Mouse (Mus musculus): ENCODE measurements around the gene Cadm1. TPM values are rescaled to one million over a fixed set of nuclear protein-coding genes. Genes with fewer than 3 reads are reported as not detected.

The Cadm1 gene
- total and polyA plus RNA-seq, 3 experiments: 0.14 to 0.31 TPM; not detected in 1

DNA sequence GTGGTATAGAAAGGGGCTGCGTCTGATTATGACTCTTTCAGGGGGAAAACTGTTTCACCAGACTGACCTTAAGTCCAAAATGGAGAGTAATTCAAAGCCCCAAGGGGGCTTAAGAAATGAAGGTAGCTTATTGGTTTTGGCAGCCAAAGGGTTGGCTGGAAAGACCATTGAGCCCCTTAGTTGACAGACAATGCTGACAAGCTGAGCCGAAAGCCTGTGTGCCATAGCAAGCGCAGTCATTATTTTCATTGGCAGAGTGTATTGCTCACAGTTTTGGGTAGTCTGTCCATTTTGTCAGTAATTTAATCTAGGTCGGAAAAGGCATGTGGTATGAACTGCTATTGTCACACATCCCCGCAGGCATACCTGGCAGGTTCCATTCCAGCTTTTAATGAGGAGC is 56.2 kb downstream of the Cadm1 start:
- Histone ChIP-seq H3K79me2 (ENCODE audit: control insufficient read depth, insufficient read depth, low read length, poor library complexity) (no peaks in the 10 kb centered on the region), H3K9me3 (replicated peaks; ENCODE audit: insufficient read depth, low read length) (no peaks in the 10 kb centered on the region), H3K36me3 (ENCODE audit: control insufficient read depth in 1 of 2, insufficient read depth in 2 of 2, low read length in 2 of 2) (peaks cover 0 to 8% of the 10 kb centered on the region in 2 experiments; a peak in 2 of 4 replicates), H3K27me3 (ENCODE audit: control insufficient read depth in 1 of 2, insufficient read depth in 2 of 2, low read length in 2 of 2) (no peaks in the 10 kb centered on the region), H3K4me3 (ENCODE audit: control insufficient read depth in 1 of 2, insufficient read depth in 1 of 2, low read depth in 2 of 2, low read length in 2 of 2) (no peak overlapping the region), H3K27ac (ENCODE audit: control insufficient read depth, low read depth, low read length) (no peak overlapping the region), H3K9ac (ENCODE audit: control insufficient read depth, low read depth, low read length, poor library complexity, severe bottlenecking) (no peak overlapping the region), H3K4me1 (ENCODE audit: control insufficient read depth in 1 of 2, insufficient read depth in 2 of 2, low read length in 2 of 2) (peaks cover 3 to 15% of the 10 kb centered on the region in 2 experiments; a peak in 3 of 4 replicates)
- no peak for DNase-seq (ENCODE audit: low read depth, low spot score)
- TF ChIP-seq TAL1 (IDR thresholded peaks at IDR 0.05; ENCODE audit: low read length) (no peak), POLR2AphosphoS2 (IDR thresholded peaks at IDR 0.05; ENCODE audit: low read length) (no peak), ZC3H11A (IDR thresholded peaks at IDR 0.05; ENCODE audit: low read depth, low read length) (no peak), JUND (IDR thresholded peaks at IDR 0.05; ENCODE audit: low read depth, low read length) (no peak), RAD21 (IDR thresholded peaks at IDR 0.05; ENCODE audit: low read depth, low read length) (no peak), USF1 (IDR thresholded peaks at IDR 0.05; ENCODE audit: low read depth, low read length) (no peak), TCF12 (IDR thresholded peaks at IDR 0.05; ENCODE audit: low read depth, low read length) (no peak), E2F4 (IDR thresholded peaks at IDR 0.05; ENCODE audit: borderline replicate concordance, low read depth, low read length) (no peak), ELF1 (IDR thresholded peaks at IDR 0.05; ENCODE audit: low read depth, low read length) (no peak), CHD1 (IDR thresholded peaks at IDR 0.05; ENCODE audit: low read depth, low read length) (no peak)

DNA sequence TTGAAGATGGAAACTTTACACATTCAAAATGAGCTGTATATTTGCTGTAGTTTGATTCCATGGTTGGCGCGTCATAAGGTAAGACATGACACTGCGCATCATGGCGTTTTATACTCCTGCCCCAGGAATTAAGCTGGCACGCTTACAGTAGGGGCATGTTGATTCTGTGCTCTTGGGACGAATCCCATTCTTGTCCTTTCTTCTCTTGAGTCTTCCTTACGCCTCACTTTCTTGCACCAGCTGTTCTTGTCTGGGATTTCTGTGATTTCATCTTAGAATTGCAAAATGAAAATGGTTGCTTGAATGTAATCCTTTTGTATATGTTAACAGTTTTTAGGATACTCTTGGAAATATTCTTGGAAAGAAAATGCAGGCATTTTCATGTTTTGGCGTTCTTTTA is 56.9 kb downstream of the Cadm1 start:
- H3K9ac ChIP-seq (ENCODE audit: control insufficient read depth, low read depth, low read length, poor library complexity, severe bottlenecking): no peak overlapping the region
- no peak overlapping the region for H3K27ac ChIP-seq (ENCODE audit: control insufficient read depth, low read depth, low read length)
- DNase-seq (ENCODE audit: low read depth, low spot score): no peak
- TF ChIP-seq MAFK (IDR thresholded peaks at IDR 0.05; ENCODE audit: borderline replicate concordance, low read depth, low read length) (no peak), MXI1 (IDR thresholded peaks at IDR 0.05; ENCODE audit: low read depth, low read length) (no peak), CHD2 (IDR thresholded peaks at IDR 0.05; ENCODE audit: low read length) (no peak), ETS1 (IDR thresholded peaks at IDR 0.05; ENCODE audit: low read depth, low read length) (no peak), SMC3 (IDR thresholded peaks at IDR 0.05; ENCODE audit: low read depth, low read length) (no peak), MYC (IDR thresholded peaks at IDR 0.05; ENCODE audit: low read depth, low read length) (no peak), TAL1 (IDR thresholded peaks at IDR 0.05; ENCODE audit: low read length) (no peak)
- no peaks in the 10 kb centered on the region for H3K79me2 ChIP-seq (ENCODE audit: control insufficient read depth, insufficient read depth, low read length, poor library complexity)
- H3K36me3 ChIP-seq (ENCODE audit: control insufficient read depth in 1 of 2, insufficient read depth in 2 of 2, low read length in 2 of 2): peaks cover 0 to 8% of the 10 kb centered on the region in 2 experiments; a peak in 2 of 4 replicates
- no peak overlapping the region for H3K4me3 ChIP-seq (ENCODE audit: control insufficient read depth in 1 of 2, insufficient read depth in 1 of 2, low read depth in 2 of 2, low read length in 2 of 2)
- no peaks in the 10 kb centered on the region for H3K27me3 ChIP-seq (ENCODE audit: control insufficient read depth in 1 of 2, insufficient read depth in 2 of 2, low read length in 2 of 2)
- H3K4me1 ChIP-seq (ENCODE audit: control insufficient read depth in 1 of 2, insufficient read depth in 2 of 2, low read length in 2 of 2): peaks cover 3 to 12% of the 10 kb centered on the region in 2 experiments; a peak in 3 of 4 replicates
- H3K9me3 ChIP-seq (replicated peaks; ENCODE audit: insufficient read depth, low read length): no peaks in the 10 kb centered on the region
